Mouse (Mus musculus): Measurements from ENCODE around the gene Nmnat3. TPM values are rescaled to one million over a fixed set of nuclear protein-coding genes. Genes with fewer than 3 reads are reported as not detected.
"Not testable (repeated sequence)": the region's sequence is repeated elsewhere in the genome, so short reads cannot be mapped to it uniquely, and the experiment has no call there.

The Nmnat3 gene
- 10 to 100 TPM; 16.0 to 17.5 TPM for total RNA-seq (2021)
- 19.3 and 22.3 TPM in 2 replicates for polyA plus RNA-seq (2012; rRNA removed)
- long read RNA-seq, transcript Nmnat3-201 (5 exons, 2,166 nt), result major isoform, 11 of 24 reads
- long read RNA-seq, partial matches to known transcripts, result 0 of 24 reads
- long read RNA-seq, other reads (novel, unspliced or antisense), result 13 of 24 reads

- H3K4me1 ChIP-seq (ENCODE audit: control insufficient read depth, insufficient read depth, low read length); DNase-seq; intact Hi-C loops (cut with DNase I); H3K4me3 ChIP-seq; H3K27me3 ChIP-seq (ENCODE audit: control insufficient read depth, insufficient read depth, low read length); H3K27ac ChIP-seq; H3K79me2 ChIP-seq (replicated peaks; ENCODE audit: control insufficient read depth, insufficient read depth, low read length); H3K9ac ChIP-seq (ENCODE audit: low read depth, low read length); H3K36me3 ChIP-seq (ENCODE audit: control insufficient read depth, insufficient read depth, low read length): not testable (repeated sequence)
- WGBS, result 76% methylated on average over 6 of the region's 6 CpGs
Measured at GRCm38 (mm10) chr9:98287135-98287534, at the start of gene Nmnat3. Gene Nmnat3 (plus strand): TSS chr9:98287435.

DNA sequence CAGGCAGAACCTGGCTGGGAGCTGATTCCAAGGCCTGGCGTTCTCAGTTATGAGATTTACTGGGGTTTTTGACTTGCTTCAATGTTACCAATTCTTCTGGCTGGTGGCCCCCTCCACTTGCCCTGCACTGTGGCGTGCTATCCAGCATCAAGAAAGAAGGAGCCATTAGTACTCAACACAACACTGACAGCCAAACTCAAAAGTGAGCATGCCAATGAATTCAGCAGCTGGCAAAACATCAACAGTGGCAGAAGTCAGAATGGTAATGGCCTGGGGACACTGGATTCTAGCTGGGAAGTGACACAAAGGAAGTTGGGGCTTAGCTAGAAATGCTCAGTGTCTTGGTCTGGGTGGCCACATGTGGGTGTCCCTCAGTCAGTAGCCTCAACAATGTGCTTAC, 43.8 kb upstream of the Nmnat3 start:
- Histone ChIP-seq H3K27me3 (ENCODE audit: control insufficient read depth, insufficient read depth, low read length) (no peaks in the 10 kb centered on the region), H3K9ac (ENCODE audit: low read depth, low read length) (no peak overlapping the region), H3K4me3 (no peak overlapping the region), H3K79me2 (replicated peaks; ENCODE audit: control insufficient read depth, insufficient read depth, low read length) (no peaks in the 10 kb centered on the region), H3K4me1 (ENCODE audit: control insufficient read depth, insufficient read depth, low read length) (no peaks in the 10 kb centered on the region), H3K36me3 (ENCODE audit: control insufficient read depth, insufficient read depth, low read length) (no peaks in the 10 kb centered on the region), H3K27ac (no peak overlapping the region)
- no peak for DNase-seq
- intact Hi-C loops (cut with DNase I), result no loop called here
- 73% methylated on average over 2 of the region's 2 CpGs for WGBS
- no peak for TF ChIP-seq POLR2A (IDR thresholded peaks at IDR 0.05; ENCODE audit: insufficient read depth, low read depth, low read length)
- no peak for TF ChIP-seq EP300 (IDR thresholded peaks at IDR 0.05; ENCODE audit: insufficient read depth, low read depth, low read length)
- no peak for TF ChIP-seq CTCF (IDR thresholded peaks at IDR 0.05)

- intact Hi-C loops (cut with DNase I), result no loop called here
- DNase-seq, result no peak
- Histone ChIP-seq H3K27ac (no peak overlapping the region), H3K27me3 (ENCODE audit: control insufficient read depth, insufficient read depth, low read length) (no peaks in the 10 kb centered on the region), H3K9ac (ENCODE audit: low read depth, low read length) (no peak overlapping the region), H3K4me3 (no peak overlapping the region), H3K79me2 (replicated peaks; ENCODE audit: control insufficient read depth, insufficient read depth, low read length) (no peaks in the 10 kb centered on the region), H3K36me3 (ENCODE audit: control insufficient read depth, insufficient read depth, low read length) (no peaks in the 10 kb centered on the region), H3K4me1 (ENCODE audit: control insufficient read depth, insufficient read depth, low read length) (no peaks in the 10 kb centered on the region)
- TF ChIP-seq EP300 (IDR thresholded peaks at IDR 0.05; ENCODE audit: insufficient read depth, low read depth, low read length), result no peak
- peak; percentile 32 for TF ChIP-seq CTCF (IDR thresholded peaks at IDR 0.05)
- WGBS, result 38% methylated on average over 2 of the region's 2 CpGs
Measured at GRCm38 (mm10) chr9:98244223-98244622, 43.0 kb upstream of the Nmnat3 start.

DNA sequence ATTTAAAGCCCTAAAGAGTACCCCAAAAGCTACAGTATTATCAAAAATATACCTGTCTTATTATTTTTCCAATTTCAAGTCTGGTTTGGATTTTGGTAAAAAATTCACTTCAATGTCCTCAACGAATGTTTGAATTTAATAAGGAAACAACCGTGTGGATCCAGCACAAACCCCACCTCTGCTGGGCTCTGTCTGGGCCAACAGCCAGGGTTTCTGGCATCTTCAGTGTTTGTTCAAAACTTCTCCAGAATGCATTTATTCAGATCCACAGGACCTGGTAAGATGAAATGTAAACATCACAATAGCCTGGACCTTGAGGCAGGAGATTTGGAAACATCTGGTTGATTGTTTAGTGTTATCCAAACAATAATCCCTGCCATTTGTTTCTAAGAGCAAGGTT, 42.0 kb upstream of the Nmnat3 start:
- Histone ChIP-seq H3K36me3 (ENCODE audit: control insufficient read depth, insufficient read depth, low read length) (no peaks in the 10 kb centered on the region), H3K27ac (no peak overlapping the region), H3K4me1 (ENCODE audit: control insufficient read depth, insufficient read depth, low read length) (no peaks in the 10 kb centered on the region), H3K9ac (ENCODE audit: low read depth, low read length) (no peak overlapping the region), H3K4me3 (no peak overlapping the region), H3K27me3 (ENCODE audit: control insufficient read depth, insufficient read depth, low read length) (no peaks in the 10 kb centered on the region), H3K79me2 (replicated peaks; ENCODE audit: control insufficient read depth, insufficient read depth, low read length) (no peaks in the 10 kb centered on the region)
- 61% methylated on average over 2 of the region's 2 CpGs for WGBS
- no peak for TF ChIP-seq POLR2A (IDR thresholded peaks at IDR 0.05; ENCODE audit: insufficient read depth, low read depth, low read length)
- TF ChIP-seq CTCF (IDR thresholded peaks at IDR 0.05), result no peak
- no peak for TF ChIP-seq EP300 (IDR thresholded peaks at IDR 0.05; ENCODE audit: insufficient read depth, low read depth, low read length)
- intact Hi-C loops (cut with DNase I), result no loop called here
- DNase-seq, result no peak

GRCm38 (mm10) chr9:98246351-98246750, 40.9 kb upstream of the Nmnat3 start:
- H3K36me3 ChIP-seq (ENCODE audit: control insufficient read depth, insufficient read depth, low read length), result no peaks in the 10 kb centered on the region
- H3K27ac ChIP-seq, result no peak overlapping the region
- no peaks in the 10 kb centered on the region for H3K27me3 ChIP-seq (ENCODE audit: control insufficient read depth, insufficient read depth, low read length)
- H3K79me2 ChIP-seq (replicated peaks; ENCODE audit: control insufficient read depth, insufficient read depth, low read length), result no peaks in the 10 kb centered on the region
- TF ChIP-seq CTCF (IDR thresholded peaks at IDR 0.05) (no peak), POLR2A (IDR thresholded peaks at IDR 0.05; ENCODE audit: insufficient read depth, low read depth, low read length) (no peak), EP300 (IDR thresholded peaks at IDR 0.05; ENCODE audit: insufficient read depth, low read depth, low read length) (no peak)
- intact Hi-C loops (cut with DNase I), result no loop called here
- no peaks in the 10 kb centered on the region for H3K4me1 ChIP-seq (ENCODE audit: control insufficient read depth, insufficient read depth, low read length)
- DNase-seq, result no peak
- no peak overlapping the region for H3K4me3 ChIP-seq
- H3K9ac ChIP-seq (ENCODE audit: low read depth, low read length), result no peak overlapping the region
- WGBS, result 83% methylated on average over 1 of the region's 1 CpGs

GRCm38 (mm10) chr9:98260210-98260609, 27.0 kb upstream of the Nmnat3 start:
- H3K79me2 ChIP-seq (replicated peaks; ENCODE audit: control insufficient read depth, insufficient read depth, low read length), result no peaks in the 10 kb centered on the region
- TF ChIP-seq POLR2A (IDR thresholded peaks at IDR 0.05; ENCODE audit: insufficient read depth, low read depth, low read length) (no peak), CTCF (IDR thresholded peaks at IDR 0.05) (no peak), EP300 (IDR thresholded peaks at IDR 0.05; ENCODE audit: insufficient read depth, low read depth, low read length) (no peak)
- DNase-seq, result peak in 1 of 2 experiments; percentile 14
- intact Hi-C loops (cut with DNase I), result no loop called here
- H3K4me3 ChIP-seq, result no peak overlapping the region
- H3K27me3 ChIP-seq (ENCODE audit: control insufficient read depth, insufficient read depth, low read length), result no peaks in the 10 kb centered on the region
- no peak overlapping the region for H3K27ac ChIP-seq
- H3K36me3 ChIP-seq (ENCODE audit: control insufficient read depth, insufficient read depth, low read length), result no peaks in the 10 kb centered on the region
- 62% methylated on average over 8 of the region's 8 CpGs for WGBS
- no peak overlapping the region for H3K9ac ChIP-seq (ENCODE audit: low read depth, low read length)
- H3K4me1 ChIP-seq (ENCODE audit: control insufficient read depth, insufficient read depth, low read length), result no peaks in the 10 kb centered on the region; the same call in 1 of the 2 replicates
